Mouse (Mus musculus) frontal cortex, adult (tissue): ENCODE data around the gene Slc3a1.
A peak's percentile ranks its signal among the peaks of the same experiment; 100 is the strongest.

Source experiments
- ATAC-seq: cut with Nextera tagmentation; 2 replicates; pipeline ENCODE4 v1.9.2; 2017; ENCODE audit warnings: mild to moderate bottlenecking, moderate library complexity, mixed read lengths; ENCODE audit not compliant: low TSS enrichment

The Slc3a1 gene

GRCm38 (mm10) chr17:85037855-85038254 lies 9.7 kb downstream of the Slc3a1 start:
- no peak for ATAC-seq

DNA sequence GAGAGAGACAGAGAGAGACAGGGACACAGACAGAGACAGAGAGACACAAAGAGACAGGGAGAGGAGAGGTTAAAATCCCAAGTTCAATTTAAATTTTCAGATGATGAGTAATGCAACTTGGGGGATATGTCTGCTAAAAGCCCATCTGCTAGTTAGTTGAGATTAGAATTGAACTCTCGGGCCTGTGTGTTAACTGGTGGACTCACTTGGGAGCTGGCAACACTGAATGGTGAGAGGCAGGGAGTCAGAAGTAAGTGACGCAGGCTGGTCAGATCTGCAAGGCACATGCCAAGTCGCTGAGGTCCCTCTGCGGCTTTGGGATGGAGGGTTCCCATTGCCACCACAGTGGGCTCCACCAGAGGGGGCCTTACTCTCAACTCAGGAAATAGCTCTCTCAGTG lies 10.1 kb downstream of the Slc3a1 start:
- no peak for ATAC-seq

DNA sequence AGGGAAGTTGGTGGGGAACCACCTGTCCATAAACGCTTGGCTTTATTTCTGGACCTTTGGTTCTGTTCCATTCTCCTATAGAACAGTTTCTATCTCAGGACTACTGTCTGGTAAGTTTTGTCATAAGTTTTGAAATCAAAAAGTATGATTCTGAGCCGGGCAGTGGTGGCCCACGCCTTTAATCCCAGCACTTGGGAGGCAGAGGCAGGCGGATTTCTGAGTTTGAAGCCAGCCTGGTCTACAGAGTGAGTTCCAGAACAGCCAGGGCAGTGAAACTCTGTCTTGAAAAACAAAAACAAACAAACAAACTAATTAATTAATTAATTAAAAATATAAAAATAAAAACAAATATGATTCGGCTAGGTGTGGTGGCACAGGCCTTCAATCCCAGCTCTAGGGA lies 10.6 kb downstream of the Slc3a1 start:
- no peak for ATAC-seq

- no peak for ATAC-seq
These were observed 12.7 kb downstream of the Slc3a1 start for GRCm38 (mm10) chr17:85040913-85041312.

GRCm38 (mm10) chr17:85042419-85042818 lies 14.2 kb downstream of the Slc3a1 start:
- no peak for ATAC-seq

GRCm38 (mm10) chr17:85043404-85043816 lies 15.2 kb downstream of the Slc3a1 start:
- no peak for ATAC-seq

DNA sequence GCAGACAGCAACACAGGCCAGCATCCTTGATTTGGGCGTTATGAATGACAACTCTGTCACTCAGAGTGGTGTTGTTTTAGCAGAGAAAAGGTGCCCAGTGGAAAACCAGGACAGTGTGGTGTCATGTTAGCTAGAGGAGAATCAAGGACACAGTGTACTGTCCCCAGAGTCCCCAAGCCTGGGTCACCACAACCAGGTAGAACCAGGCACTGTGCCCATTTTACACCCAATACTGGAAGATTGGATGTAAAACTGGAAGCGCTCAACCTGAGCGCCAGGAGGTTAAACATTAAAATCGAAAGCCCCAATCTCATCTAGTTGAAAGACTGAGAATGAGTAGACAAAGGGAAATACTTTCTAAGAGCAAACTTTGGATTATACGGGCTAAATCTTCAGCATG lies 16.3 kb downstream of the Slc3a1 start:
- no peak for ATAC-seq

- no peak for ATAC-seq
These were observed 17.0 kb downstream of the Slc3a1 start for GRCm38 (mm10) chr17:85045160-85045559.

GRCm38 (mm10) chr17:85048379-85048778 lies 20.2 kb downstream of the Slc3a1 start:
- no peak for ATAC-seq

DNA sequence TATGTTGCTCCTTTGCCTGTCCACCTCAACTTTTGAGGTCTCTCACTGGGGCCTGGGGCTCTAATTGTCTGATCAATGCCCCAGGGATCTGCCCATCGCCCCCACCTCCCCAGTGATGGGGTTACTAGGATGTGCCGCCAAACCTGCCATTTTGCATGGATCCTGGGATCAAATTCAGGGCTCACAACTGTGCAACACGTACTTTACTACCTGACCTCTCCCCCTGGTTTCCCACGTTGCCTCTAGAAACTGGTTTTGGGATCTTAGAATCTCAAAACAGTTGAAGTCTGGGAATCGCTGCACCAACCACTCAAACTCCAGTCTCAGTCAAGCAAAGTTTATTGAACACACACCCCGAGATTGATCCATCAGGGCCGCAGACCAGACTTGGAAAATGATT lies 30.1 kb downstream of the Slc3a1 start:
- ATAC-seq = no peak

GRCm38 (mm10) chr17:85059136-85059535 lies 31.0 kb downstream of the Slc3a1 start:
- no peak for ATAC-seq

DNA sequence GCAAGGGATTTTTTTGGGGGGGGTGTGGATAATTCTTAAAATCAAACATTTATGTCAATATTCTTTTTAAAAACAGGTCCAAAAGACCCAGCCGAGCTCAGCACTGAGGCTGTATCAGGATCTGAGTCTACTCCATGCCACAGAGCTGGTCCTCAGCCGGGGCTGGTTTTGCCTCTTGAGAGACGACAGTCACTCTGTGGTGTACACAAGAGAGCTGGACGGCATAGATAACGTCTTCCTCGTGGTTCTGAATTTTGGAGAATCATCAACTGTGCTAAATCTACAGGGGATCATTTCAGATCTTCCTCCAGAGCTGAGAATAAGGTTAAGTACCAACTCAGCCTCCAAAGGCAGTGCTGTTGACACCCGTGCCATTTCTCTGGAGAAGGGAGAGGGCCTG lies 35.4 kb downstream of the Slc3a1 start:
- no peak for ATAC-seq

- peak; percentile 69 for ATAC-seq
These were observed 39.2 kb downstream of the Slc3a1 start for GRCm38 (mm10) chr17:85067331-85067730.

DNA sequence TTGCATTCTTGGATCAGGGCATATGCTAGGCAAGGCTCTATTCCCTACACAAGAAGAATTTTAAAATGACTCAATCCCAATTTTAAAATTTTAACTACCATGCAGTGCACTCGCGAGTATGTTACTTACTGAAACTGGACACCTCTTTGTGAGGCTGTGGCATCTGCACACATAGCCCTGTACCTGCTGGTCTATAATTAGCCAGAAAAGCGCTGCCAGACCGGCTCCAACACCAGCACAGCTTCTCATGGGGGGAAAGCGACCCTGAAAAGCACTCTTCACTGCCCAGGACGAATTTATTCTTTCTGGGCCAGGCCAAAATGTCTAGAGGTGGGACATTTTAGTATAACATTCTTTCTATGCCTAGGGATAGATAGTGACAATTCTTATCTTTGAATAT lies 42.5 kb downstream of the Slc3a1 start:
- ATAC-seq = no peak

- no peak for ATAC-seq
These were observed 43.1 kb downstream of the Slc3a1 start for GRCm38 (mm10) chr17:85071088-85071775.

DNA sequence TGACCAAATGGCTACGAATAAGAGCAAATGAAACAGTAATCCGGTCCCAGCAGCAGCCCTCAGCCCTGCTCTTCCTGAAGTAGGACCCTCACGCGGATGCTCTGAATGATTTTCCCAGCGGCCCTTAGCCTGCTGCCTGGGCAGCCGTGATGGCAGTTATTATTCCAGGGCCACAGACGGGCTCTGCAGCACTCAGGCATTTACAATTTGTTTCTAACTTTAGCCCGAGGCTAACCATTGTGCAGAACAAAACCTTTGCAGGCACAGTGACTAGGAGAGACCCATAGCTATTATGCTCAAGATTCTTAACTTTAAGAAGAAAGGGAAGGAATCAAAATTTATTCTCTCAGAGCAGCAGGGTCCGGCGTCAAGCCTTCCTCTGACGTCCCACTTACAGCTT lies 44.2 kb downstream of the Slc3a1 start:
- no peak for ATAC-seq

- ATAC-seq = no peak
These were observed 45.0 kb downstream of the Slc3a1 start for GRCm38 (mm10) chr17:85073214-85073613.

DNA sequence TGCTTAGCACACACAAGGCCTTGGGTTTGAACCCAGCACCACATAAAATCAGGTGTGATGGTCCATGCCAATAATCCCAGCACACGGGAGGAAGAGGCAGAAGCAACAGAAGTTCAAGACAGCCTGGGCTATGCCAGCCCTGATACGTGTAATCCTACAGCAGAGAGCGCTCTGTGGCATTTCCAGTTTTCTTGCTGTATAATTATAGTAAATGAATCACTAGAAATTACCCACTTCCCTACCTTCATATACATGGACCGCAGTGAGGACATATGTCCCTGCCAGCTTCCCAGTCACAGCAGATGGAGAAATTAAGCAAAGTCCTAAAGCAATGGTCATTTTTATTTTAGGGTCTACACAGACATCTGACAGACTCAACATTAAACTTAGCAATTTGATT lies 45.9 kb downstream of the Slc3a1 start:
- peak; percentile 81 for ATAC-seq

- no peak for ATAC-seq
These were observed 51.1 kb downstream of the Slc3a1 start for GRCm38 (mm10) chr17:85079276-85079675.

- no peak for ATAC-seq
These were observed 52.6 kb downstream of the Slc3a1 start for GRCm38 (mm10) chr17:85080781-85081180.

- ATAC-seq = no peak
These were observed 57.2 kb downstream of the Slc3a1 start for GRCm38 (mm10) chr17:85085335-85085734.

- ATAC-seq = no peak
These were observed 58.3 kb downstream of the Slc3a1 start for GRCm38 (mm10) chr17:85086501-85086900.

- no peak for ATAC-seq
These were observed 59.4 kb downstream of the Slc3a1 start for GRCm38 (mm10) chr17:85087591-85087990.

GRCm38 (mm10) chr17:85088401-85088800 lies 60.2 kb downstream of the Slc3a1 start:
- no peak for ATAC-seq
